Mouse (Mus musculus): ENCODE results near the gene Slc4a1. TPM values are rescaled to one million over a fixed set of nuclear protein-coding genes. Genes with fewer than 3 reads are reported as not detected.
"Not testable (repeated sequence)": the region's sequence is repeated elsewhere in the genome, so short reads cannot be mapped to it uniquely, and the experiment has no call there.

Slc4a1 gene
- under 1 TPM; 0.32 to 0.54 TPM for total RNA-seq (2021)
- long read RNA-seq: 0 reads

GRCm38 (mm10) chr11:102366103-102366502 lies at the start of gene Slc4a1:
Gene Slc4a1 (minus strand): TSS chr11:102366203.
- DNase-seq (ENCODE audit: low spot score in 2 of 2): not testable (repeated sequence)

- no peak for DNase-seq (ENCODE audit: low spot score in 2 of 2)
Observed at GRCm38 (mm10) chr11:102415034-102415802, 49.2 kb upstream of the Slc4a1 start.

- no peak for DNase-seq (ENCODE audit: low spot score in 2 of 2)
Observed at GRCm38 (mm10) chr11:102413059-102413458, 47.1 kb upstream of the Slc4a1 start.

- peak; percentile 93 to 94 for DNase-seq (ENCODE audit: low spot score in 2 of 2)
Observed at GRCm38 (mm10) chr11:102411704-102412103, 45.7 kb upstream of the Slc4a1 start.

- no peak for DNase-seq (ENCODE audit: low spot score in 2 of 2)
Observed at GRCm38 (mm10) chr11:102411061-102411460, 45.1 kb upstream of the Slc4a1 start.

GRCm38 (mm10) chr11:102410345-102410744 lies 44.3 kb upstream of the Slc4a1 start:
- not testable (repeated sequence) for DNase-seq (ENCODE audit: low spot score in 2 of 2)

- DNase-seq (ENCODE audit: low spot score in 2 of 2): no peak
Observed at GRCm38 (mm10) chr11:102409795-102410330, 43.9 kb upstream of the Slc4a1 start.

GRCm38 (mm10) chr11:102408888-102409794 lies 43.1 kb upstream of the Slc4a1 start:
- DNase-seq (ENCODE audit: low spot score in 2 of 2): no peak

- peak; percentile 93 to 94 for DNase-seq (ENCODE audit: low spot score in 2 of 2)
Observed at GRCm38 (mm10) chr11:102408344-102408876, 42.4 kb upstream of the Slc4a1 start.

GRCm38 (mm10) chr11:102407834-102408215 lies 41.8 kb upstream of the Slc4a1 start, which contains the start of gene Slc25a39:
Gene Slc25a39 (minus strand): TSS chr11:102407946.
- DNase-seq (ENCODE audit: low spot score in 2 of 2): no peak

GRCm38 (mm10) chr11:102406900-102407833 lies 41.2 kb upstream of the Slc4a1 start:
- DNase-seq (ENCODE audit: low spot score in 2 of 2): peak; percentile 87 to 94

GRCm38 (mm10) chr11:102406401-102406800 lies 40.4 kb upstream of the Slc4a1 start:
- DNase-seq (ENCODE audit: low spot score in 2 of 2): peak; percentile 10 to 14

GRCm38 (mm10) chr11:102405544-102406285 lies 39.7 kb upstream of the Slc4a1 start:
- peak in 1 of 2 experiments; percentile 13 for DNase-seq (ENCODE audit: low spot score in 2 of 2)

- peak in 1 of 2 experiments; percentile 12 for DNase-seq (ENCODE audit: low spot score in 2 of 2)
Observed at GRCm38 (mm10) chr11:102404161-102405010, 38.4 kb upstream of the Slc4a1 start.

GRCm38 (mm10) chr11:102403657-102404056 lies 37.7 kb upstream of the Slc4a1 start:
- peak in 1 of 2 experiments; percentile 10 for DNase-seq (ENCODE audit: low spot score in 2 of 2)

GRCm38 (mm10) chr11:102401898-102402500 lies 36.0 kb upstream of the Slc4a1 start:
- DNase-seq (ENCODE audit: low spot score in 2 of 2): peak; percentile 19 to 20

- peak in 1 of 2 experiments; percentile 17 for DNase-seq (ENCODE audit: low spot score in 2 of 2)
Observed at GRCm38 (mm10) chr11:102400513-102401084, 34.6 kb upstream of the Slc4a1 start.
